Mouse (Mus musculus) liver, embryonic 15.5 days (tissue): ENCODE measurements around the gene Uqcrc2. TPM values are rescaled to one million over a fixed set of nuclear protein-coding genes. Genes with fewer than 3 reads are reported as not detected.

Experiments used
- ATAC-seq: fragments of 200-750 bp; cut with Nextera tagmentation; 2 replicates; pipeline ENCODE4 v1.8.0; 2017; ENCODE audit warnings: moderate number of reproducible peaks, mild to moderate bottlenecking, moderate library complexity; ENCODE audit not compliant: insufficient read depth
- H3K27ac ChIP-seq: fragments of 300-500 bp; sonication (generic); replicated peaks from 2 replicates; pipeline ENCODE4 v1.5.1; 2015; ENCODE audit warnings: mild to moderate bottlenecking, inconsistent platforms
- H3K27me3 ChIP-seq: fragments of 300-500 bp; sonication (generic); 2 replicates; pipeline ENCODE4 v1.6.1; 2015; ENCODE audit warnings: mild to moderate bottlenecking, inconsistent platforms
- H3K36me3 ChIP-seq: fragments of 300-500 bp; sonication (generic); replicated peaks from 2 replicates; pipeline ENCODE4 v1.6.1; 2015; ENCODE audit warnings: moderate library complexity, mild to moderate bottlenecking, inconsistent platforms
- H3K4me1 ChIP-seq: fragments of 300-500 bp; sonication (generic); replicated peaks from 2 replicates; pipeline ENCODE4 v1.6.1; 2015; ENCODE audit warnings: inconsistent platforms
- H3K4me2 ChIP-seq: fragments of 300-500 bp; sonication (generic); 2 replicates; pipeline ENCODE4 v1.6.1; 2015; ENCODE audit warnings: moderate library complexity, mild to moderate bottlenecking, inconsistent platforms
- H3K4me3 ChIP-seq: fragments of 300-500 bp; sonication (generic); replicated peaks from 2 replicates; pipeline ENCODE4 v1.5.1; 2015; ENCODE audit warnings: mild to moderate bottlenecking, inconsistent platforms
- H3K9ac ChIP-seq: fragments of 300-500 bp; sonication (generic); 2 replicates; pipeline ENCODE4 v1.6.1; 2015; ENCODE audit warnings: moderate library complexity, mild to moderate bottlenecking, inconsistent platforms
- H3K9me3 ChIP-seq: fragments of 300-500 bp; sonication (generic); replicated peaks from 2 replicates; pipeline ENCODE4 v1.6.1; 2016; ENCODE audit warnings: inconsistent platforms
- WGBS: fragments of 180-500 bp; shearing (Covaris S2); methylation state at CpG from one replicate; pipeline ENCODE4 v1.1.7; 2015; ENCODE audit warnings: mixed read lengths; ENCODE audit not compliant: insufficient replicate concordance; 5-methylcytosine and 5-hydroxymethylcytosine counted together
- polyA plus RNA-seq: library from polyadenylated mRNA; unstranded; fragments of >200 nt; fragmentation: Nextera tagmentation; extraction: Ambion mirVana; gene quantifications from 2 replicates; pipeline ENCODE4 v1.2.1, GENCODE M21; 2015

Uqcrc2 gene
- polyA plus RNA-seq, result 115 and 118 TPM in 2 replicates

DNA sequence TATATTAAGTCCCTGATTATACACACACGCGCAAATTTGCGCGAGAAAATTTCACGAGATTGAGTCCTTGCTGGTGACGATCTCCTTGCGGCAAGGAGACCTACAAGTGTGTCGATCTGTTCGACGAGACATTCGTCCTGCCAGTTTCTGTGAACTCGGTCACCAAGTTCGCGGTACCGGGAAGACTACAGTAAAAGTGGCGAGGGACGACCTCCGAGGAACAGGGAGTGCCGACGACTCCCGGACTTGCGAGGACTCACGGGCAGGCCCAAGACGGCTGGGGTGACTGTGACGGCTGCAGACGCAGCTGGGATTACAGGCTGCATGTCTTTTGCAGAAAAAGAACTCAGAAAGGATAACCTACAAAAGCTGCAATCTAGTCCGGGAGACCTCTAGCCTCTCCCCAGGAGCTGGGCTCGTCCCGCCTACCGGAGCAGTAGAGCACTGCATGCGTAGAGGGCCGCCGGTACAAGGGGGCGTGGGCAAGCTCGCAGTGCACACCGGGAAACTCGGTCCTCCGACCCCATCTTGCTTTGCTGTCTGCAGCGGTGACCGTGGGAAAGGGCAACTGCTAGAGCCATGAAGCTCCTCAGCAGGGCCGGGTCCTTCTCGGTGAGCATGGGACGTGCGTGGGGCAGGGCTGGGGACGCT is at the start of gene Uqcrc2:
Gene Uqcrc2 (plus strand): TSS at position 466 of the 651 bp plus-strand sequence.
- Histone ChIP-seq H3K4me3 (peak within 1 kb of the TSS; percentile 96), H3K4me1 (peaks cover 24% of the 10 kb centered on the region), H3K27ac (peak within 1 kb of the TSS; percentile 89), H3K9ac (peak within 1 kb of the TSS; percentile 96), H3K9me3 (no peaks in the 10 kb centered on the region), H3K27me3 (0 out of 2 replicates have a peak, but pooled peaks cover 4% of the 10 kb centered on the region), H3K4me2 (peak within 1 kb of the TSS; percentile 80), H3K36me3 (peaks cover 22% of the 10 kb centered on the region)
- WGBS, result under 1% methylated on average over 45 of the region's 45 CpGs
- ATAC-seq, result peak; percentile 98

GRCm38 (mm10) chr7:120597203-120597743 is 37.7 kb upstream of the Uqcrc2 start:
- H3K9ac ChIP-seq, result no peak overlapping the region
- WGBS, result 54% methylated on average over 4 of the region's 4 CpGs

DNA sequence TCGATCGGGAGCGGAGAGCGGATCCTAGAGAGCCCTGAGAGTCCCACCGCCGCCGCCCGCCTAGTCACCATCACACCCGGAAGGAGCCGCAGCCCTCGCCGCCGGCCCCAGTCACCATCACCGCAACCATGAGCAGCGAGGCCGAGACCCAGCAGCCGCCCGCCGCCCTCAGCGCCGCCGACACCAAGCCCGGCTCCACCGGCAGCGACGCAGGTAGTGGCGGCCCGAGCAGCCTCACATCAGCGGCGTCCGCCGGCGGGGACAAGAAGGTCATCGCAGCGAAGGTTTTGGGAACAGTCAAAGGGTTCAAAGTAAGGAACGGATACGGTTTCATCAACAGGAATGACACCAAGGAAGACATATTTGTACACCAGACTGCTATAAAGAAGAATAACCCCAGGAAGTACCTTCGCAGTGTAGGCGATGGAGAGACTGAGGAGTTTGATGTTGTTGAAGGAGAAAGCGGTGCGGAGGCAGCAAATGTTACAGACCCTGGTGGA is 37.2 kb upstream of the Uqcrc2 start:
- Histone ChIP-seq H3K27ac (no peak overlapping the region), H3K4me1 (no peaks in the 10 kb centered on the region), H3K4me3 (0 out of 2 replicates have a peak overlapping the region, but pooled peaks have one; percentile 14), H3K9ac (no peak overlapping the region), H3K9me3 (no peaks in the 10 kb centered on the region), H3K4me2 (peak overlapping the region; percentile 42), H3K27me3 (peaks cover 31% of the 10 kb centered on the region), H3K36me3 (no peaks in the 10 kb centered on the region)
- WGBS, result 8% methylated on average over 41 of the region's 41 CpGs
- no peak for ATAC-seq

More at GRCm38 (mm10) chr7:120597203-120597743, 37.7 kb upstream of the Uqcrc2 start:
- H3K27me3 ChIP-seq, result peaks cover 31% of the 10 kb centered on the region
- no peak for ATAC-seq
- H3K4me3 ChIP-seq, result no peak overlapping the region
- H3K36me3 ChIP-seq, result no peaks in the 10 kb centered on the region
- no peaks in the 10 kb centered on the region for H3K4me1 ChIP-seq
- H3K27ac ChIP-seq, result no peak overlapping the region
- H3K9me3 ChIP-seq, result no peaks in the 10 kb centered on the region
- H3K4me2 ChIP-seq, result peak overlapping the region; percentile 42

- no peak overlapping the region for H3K9ac ChIP-seq
- H3K36me3 ChIP-seq, result no peaks in the 10 kb centered on the region
- WGBS, result 48% methylated on average over 7 of the region's 7 CpGs
- no peaks in the 10 kb centered on the region for H3K4me1 ChIP-seq
- no peak for ATAC-seq
- H3K4me2 ChIP-seq, result no peak overlapping the region
- H3K4me3 ChIP-seq, result no peak overlapping the region
- H3K9me3 ChIP-seq, result no peaks in the 10 kb centered on the region
- no peak overlapping the region for H3K27ac ChIP-seq
- peaks cover 31% of the 10 kb centered on the region for H3K27me3 ChIP-seq
Measured at GRCm38 (mm10) chr7:120598355-120598754, 36.6 kb upstream of the Uqcrc2 start.

- no peak for ATAC-seq
- no peak overlapping the region for H3K4me2 ChIP-seq
- H3K27me3 ChIP-seq, result peaks cover 5% of the 10 kb centered on the region; the same call in 1 of the 2 replicates
- no peak overlapping the region for H3K9ac ChIP-seq
- 60% methylated on average over 8 of the region's 8 CpGs for WGBS
- H3K4me1 ChIP-seq, result no peaks in the 10 kb centered on the region
- H3K9me3 ChIP-seq, result no peaks in the 10 kb centered on the region
- no peak overlapping the region for H3K27ac ChIP-seq
- no peak overlapping the region for H3K4me3 ChIP-seq
- no peaks in the 10 kb centered on the region for H3K36me3 ChIP-seq
Measured at GRCm38 (mm10) chr7:120620075-120620771, 14.8 kb upstream of the Uqcrc2 start.

GRCm38 (mm10) chr7:120620841-120621240 is 14.1 kb upstream of the Uqcrc2 start:
- H3K9me3 ChIP-seq, result no peaks in the 10 kb centered on the region
- no peak overlapping the region for H3K4me3 ChIP-seq
- H3K9ac ChIP-seq, result no peak overlapping the region
- no peak overlapping the region for H3K4me2 ChIP-seq
- 73% methylated on average over 9 of the region's 9 CpGs for WGBS
- peaks cover 4% of the 10 kb centered on the region; the same call in 1 of the 2 replicates for H3K27me3 ChIP-seq
- H3K4me1 ChIP-seq, result no peaks in the 10 kb centered on the region
- no peak overlapping the region for H3K27ac ChIP-seq
- no peak for ATAC-seq
- no peaks in the 10 kb centered on the region for H3K36me3 ChIP-seq

DNA sequence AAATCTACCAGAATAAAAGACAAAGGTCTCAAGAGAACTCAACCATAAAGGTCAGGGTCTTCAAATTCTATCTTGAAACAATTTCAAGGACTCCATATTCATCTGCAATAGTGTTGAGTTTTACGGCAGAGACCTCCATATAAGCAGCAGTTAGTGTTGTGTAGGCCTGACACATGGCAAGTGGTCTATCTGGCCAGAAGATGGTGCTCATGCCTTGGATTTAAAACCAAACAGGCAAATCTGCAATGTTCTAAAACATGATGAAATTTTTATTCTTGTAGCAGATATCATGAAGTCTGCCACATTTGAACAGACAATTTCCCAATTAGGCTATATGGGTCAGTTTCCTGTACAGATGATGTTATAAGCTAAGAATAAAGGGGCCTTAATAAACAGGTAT is 2.5 kb upstream of the Uqcrc2 start:
- peaks cover 1% of the 10 kb centered on the region for H3K36me3 ChIP-seq
- H3K4me1 ChIP-seq, result peaks cover 18% of the 10 kb centered on the region
- 0 out of 2 replicates have a peak, but pooled peaks cover 4% of the 10 kb centered on the region for H3K27me3 ChIP-seq
- H3K9me3 ChIP-seq, result no peaks in the 10 kb centered on the region
- WGBS, result 65% methylated on average over 1 of the region's 1 CpGs
- H3K4me2 ChIP-seq, result no peak overlapping the region
- ATAC-seq, result no peak
- H3K27ac ChIP-seq, result no peak overlapping the region
- no peak overlapping the region for H3K4me3 ChIP-seq
- H3K9ac ChIP-seq, result no peak overlapping the region

- no peaks in the 10 kb centered on the region for H3K9me3 ChIP-seq
- H3K4me1 ChIP-seq, result peaks cover 24% of the 10 kb centered on the region
- no peak for ATAC-seq
- 6% methylated on average over 9 of the region's 9 CpGs for WGBS
- H3K4me2 ChIP-seq, result peak overlapping the region; percentile 80
- H3K4me3 ChIP-seq, result peak overlapping the region; percentile 96
- 0 out of 2 replicates have a peak, but pooled peaks cover 4% of the 10 kb centered on the region for H3K27me3 ChIP-seq
- H3K36me3 ChIP-seq, result peaks cover 17% of the 10 kb centered on the region
- H3K27ac ChIP-seq, result 0 out of 2 replicates have a peak overlapping the region, but pooled peaks have one; percentile 78
- peak overlapping the region; percentile 96 for H3K9ac ChIP-seq
Measured at GRCm38 (mm10) chr7:120634301-120634700, 675 bp upstream of the Uqcrc2 start.

DNA sequence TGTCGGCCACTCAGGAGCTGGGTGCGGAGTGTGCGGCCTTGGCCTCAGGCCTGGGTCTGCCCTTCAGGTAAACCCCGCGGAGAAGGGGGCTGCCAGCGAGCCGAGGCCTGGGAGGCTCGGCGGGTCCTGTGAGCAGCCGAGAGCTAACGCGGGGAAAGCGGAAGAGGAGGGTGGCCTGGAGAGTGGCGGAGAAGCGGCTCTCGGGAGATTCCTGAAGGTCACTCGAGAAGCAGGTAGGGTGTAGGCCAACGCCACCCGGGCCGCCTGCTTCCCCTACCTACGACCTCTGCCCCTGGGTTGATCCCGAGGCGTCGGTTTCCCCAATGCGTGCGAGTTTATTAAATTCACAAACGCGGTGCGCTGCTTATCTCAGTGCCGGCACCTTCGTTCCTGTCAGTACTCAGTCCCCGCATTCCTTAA is 396 bp downstream of the Uqcrc2 start:
- Histone ChIP-seq H3K4me1 (peaks cover 24% of the 10 kb centered on the region), H3K4me3 (peak overlapping the region; percentile 96), H3K27me3 (0 out of 2 replicates have a peak, but pooled peaks cover 4% of the 10 kb centered on the region), H3K9ac (peak overlapping the region; percentile 96), H3K4me2 (peak overlapping the region; percentile 80), H3K9me3 (no peaks in the 10 kb centered on the region), H3K27ac (peak overlapping the region; percentile 89), H3K36me3 (peaks cover 26% of the 10 kb centered on the region)
- ATAC-seq, result peak; percentile 73
- WGBS, result under 1% methylated on average over 32 of the region's 32 CpGs

GRCm38 (mm10) chr7:120635821-120636220 is 845 bp downstream of the Uqcrc2 start:
- peaks cover 24% of the 10 kb centered on the region for H3K4me1 ChIP-seq
- ATAC-seq, result no peak
- under 1% methylated on average over 11 of the region's 11 CpGs for WGBS
- peak overlapping the region; percentile 96 for H3K4me3 ChIP-seq
- H3K27me3 ChIP-seq, result 0 out of 2 replicates have a peak, but pooled peaks cover 4% of the 10 kb centered on the region
- H3K27ac ChIP-seq, result peak overlapping the region; percentile 89
- peak overlapping the region; percentile 96 for H3K9ac ChIP-seq
- H3K4me2 ChIP-seq, result peak overlapping the region; percentile 80
- peaks cover 30% of the 10 kb centered on the region for H3K36me3 ChIP-seq
- no peaks in the 10 kb centered on the region for H3K9me3 ChIP-seq

GRCm38 (mm10) chr7:120643217-120643616 is 8.2 kb downstream of the Uqcrc2 start:
- H3K4me2 ChIP-seq, result no peak overlapping the region
- H3K9ac ChIP-seq, result no peak overlapping the region
- no peak overlapping the region for H3K4me3 ChIP-seq
- H3K9me3 ChIP-seq, result no peaks in the 10 kb centered on the region
- no peaks in the 10 kb centered on the region for H3K27me3 ChIP-seq
- H3K4me1 ChIP-seq, result 0 out of 2 replicates have a peak, but pooled peaks cover under 1% of the 10 kb centered on the region
- 73% methylated on average over 4 of the region's 4 CpGs for whole genome bisulfite sequencing
- no peak overlapping the region for H3K27ac ChIP-seq
- peaks cover 77% of the 10 kb centered on the region for H3K36me3 ChIP-seq
- ATAC-seq, result no peak
